Mouse (Mus musculus) hindbrain, postnatal 0 days (tissue): ENCODE results near the gene Sec13. TPM values are rescaled to one million over a fixed set of nuclear protein-coding genes. Genes with fewer than 3 reads are reported as not detected.

Source experiments
- ATAC-seq: fragments of 200-750 bp; cut with Nextera tagmentation; 2 replicates; pipeline ENCODE4 v1.8.0; 2017; ENCODE audit warnings: mild to moderate bottlenecking, moderate TSS enrichment, moderate library complexity
- DNase-seq: peaks from one replicate; pipeline ENCODE4 v3.0.0-alpha.2; 2015; ENCODE audit warnings: low spot score
- H3K27ac ChIP-seq: fragments of 300-500 bp; sonication (generic); 2 replicates; pipeline ENCODE4 v1.5.1; 2014; ENCODE audit warnings: mild to moderate bottlenecking
- H3K27me3 ChIP-seq: fragments of 300-500 bp; sonication (generic); 2 replicates; pipeline ENCODE4 v1.6.1; 2014; ENCODE audit warnings: low read length, mixed read lengths; ENCODE audit not compliant: insufficient read depth
- H3K36me3 ChIP-seq: fragments of 300-500 bp; sonication (generic); 2 replicates; pipeline ENCODE4 v1.6.1; 2014; ENCODE audit warnings: low read length, mixed read lengths; ENCODE audit not compliant: insufficient read depth
- H3K4me1 ChIP-seq: fragments of 300-500 bp; sonication (generic); 2 replicates; pipeline ENCODE4 v1.6.1; 2014; ENCODE audit warnings: antibody characterized with exemption, low read length, mixed read lengths; ENCODE audit not compliant: insufficient read depth
- H3K4me2 ChIP-seq: fragments of 300-500 bp; sonication (generic); 2 replicates; pipeline ENCODE4 v1.6.1; 2014; ENCODE audit warnings: low read depth, mild to moderate bottlenecking, low read length, moderate library complexity, mixed read lengths
- H3K4me3 ChIP-seq: fragments of 300-500 bp; sonication (generic); 2 replicates; pipeline ENCODE4 v1.5.1; 2014; ENCODE audit warnings: low read length
- H3K9ac ChIP-seq: fragments of 300-500 bp; sonication (generic); replicated peaks from 2 replicates; pipeline ENCODE4 v1.6.1; 2014; ENCODE audit warnings: mild to moderate bottlenecking, low read length, moderate library complexity, mixed read lengths
- H3K9me3 ChIP-seq: fragments of 300-500 bp; sonication (generic); 2 replicates; pipeline ENCODE4 v1.6.1; 2016; ENCODE audit warnings: low read length, mixed read lengths
- CTCF ChIP-seq: IDR thresholded peaks from 2 replicates; pipeline ENCODE4 v1.5.1; 2016; ENCODE audit warnings: antibody characterized with exemption, control low read depth, low read depth
- WGBS: fragments of 180-500 bp; shearing (Covaris S2); extraction: QIAGEN DNeasy Blood & Tissue Kit; methylation state at CpG from one replicate; pipeline ENCODE4 v1.1.7; 2014; 5-methylcytosine and 5-hydroxymethylcytosine counted together
- polyA plus RNA-seq: library from polyadenylated mRNA; unstranded; fragments of >200 nt; fragmentation: Nextera tagmentation; extraction: Ambion mirVana; gene quantifications from 2 replicates; pipeline ENCODE4 v1.2.1, GENCODE M21; 2015
- total RNA-seq: library from RNA; depleted of rRNA; stranded (reverse); fragments of >200 nt; gene quantifications from 2 replicates; pipeline ENCODE4 v1.2.3, GENCODE M21; 2014; rRNA removed

The Sec13 gene
- total RNA-seq, result 129 and 141 TPM in 2 replicates
- 171 and 174 TPM in 2 replicates for polyA plus RNA-seq

- DNase-seq (peak; percentile 95), ATAC-seq (peak; percentile 91)
- H3K27ac ChIP-seq, result peak within 1 kb of the TSS; percentile 72
- 6% methylated on average over 41 of the region's 41 CpGs for WGBS
- 0 out of 2 replicates have a peak, but pooled peaks have one; percentile 1 for TF ChIP-seq CTCF
- peak within 1 kb of the TSS; percentile 69 for H3K9ac ChIP-seq
- H3K27me3 ChIP-seq, result no peaks in the 10 kb centered on the region
- H3K4me2 ChIP-seq, result peak within 1 kb of the TSS; percentile 81
- peak within 1 kb of the TSS; percentile 77 for H3K4me3 ChIP-seq
- H3K36me3 ChIP-seq, result peaks cover 19% of the 10 kb centered on the region
- 0 out of 2 replicates have a peak, but pooled peaks cover 5% of the 10 kb centered on the region for H3K4me1 ChIP-seq
- no peaks in the 10 kb centered on the region for H3K9me3 ChIP-seq
Observed at GRCm38 (mm10) chr6:113740236-113741217, at the start of gene Sec13. Gene Sec13 (minus strand): TSS chr6:113740743.

GRCm38 (mm10) chr6:113787459-113787968 is 47.0 kb upstream of the Sec13 start:
- no peak overlapping the region for H3K27ac ChIP-seq
- no peak for TF ChIP-seq CTCF
- no peak overlapping the region for H3K4me2 ChIP-seq
- no peaks in the 10 kb centered on the region for H3K4me1 ChIP-seq
- ATAC-seq (0 out of 2 replicates have a peak, but pooled peaks have one; percentile 28), DNase-seq (no peak)
- H3K4me3 ChIP-seq, result no peak overlapping the region
- peaks cover 28% of the 10 kb centered on the region for H3K36me3 ChIP-seq
- H3K9me3 ChIP-seq, result no peaks in the 10 kb centered on the region
- H3K9ac ChIP-seq, result no peak overlapping the region
- 44% methylated on average over 6 of the region's 6 CpGs for WGBS
- H3K27me3 ChIP-seq, result no peaks in the 10 kb centered on the region

GRCm38 (mm10) chr6:113785658-113786057 is 45.1 kb upstream of the Sec13 start:
- DNase-seq (no peak), ATAC-seq (no peak)
- Histone ChIP-seq H3K4me2 (no peak overlapping the region), H3K4me3 (no peak overlapping the region), H3K4me1 (no peaks in the 10 kb centered on the region), H3K27ac (no peak overlapping the region), H3K36me3 (peaks cover 33% of the 10 kb centered on the region), H3K9me3 (no peaks in the 10 kb centered on the region), H3K27me3 (no peaks in the 10 kb centered on the region), H3K9ac (no peak overlapping the region)
- TF ChIP-seq CTCF, result no peak
- WGBS, result 83% methylated on average over 7 of the region's 7 CpGs

- ATAC-seq (no peak), DNase-seq (no peak)
- H3K9ac ChIP-seq, result no peak overlapping the region
- no peaks in the 10 kb centered on the region for H3K9me3 ChIP-seq
- WGBS, result 67% methylated on average over 7 of the region's 7 CpGs
- no peaks in the 10 kb centered on the region for H3K4me1 ChIP-seq
- H3K27ac ChIP-seq, result no peak overlapping the region
- no peak overlapping the region for H3K4me3 ChIP-seq
- H3K27me3 ChIP-seq, result no peaks in the 10 kb centered on the region
- TF ChIP-seq CTCF, result no peak
- no peak overlapping the region for H3K4me2 ChIP-seq
- peaks cover 17% of the 10 kb centered on the region for H3K36me3 ChIP-seq
Observed at GRCm38 (mm10) chr6:113778229-113778753, 37.7 kb upstream of the Sec13 start.

- H3K36me3 ChIP-seq, result peaks cover 23% of the 10 kb centered on the region; the same call in 1 of the 2 replicates
- WGBS, result 61% methylated on average over 11 of the region's 11 CpGs
- no peak overlapping the region for H3K4me3 ChIP-seq
- DNase-seq, result peak; percentile 19
- H3K27me3 ChIP-seq, result no peaks in the 10 kb centered on the region
- no peaks in the 10 kb centered on the region for H3K9me3 ChIP-seq
- H3K27ac ChIP-seq, result no peak overlapping the region
- no peak overlapping the region for H3K4me2 ChIP-seq
- H3K4me1 ChIP-seq, result no peaks in the 10 kb centered on the region
- no peak overlapping the region for H3K9ac ChIP-seq
- TF ChIP-seq CTCF, result no peak
- no peak for ATAC-seq
Observed at GRCm38 (mm10) chr6:113768804-113769203, 28.3 kb upstream of the Sec13 start.

- peak; percentile 66 for ATAC-seq
- H3K9ac ChIP-seq, result no peak overlapping the region
- H3K36me3 ChIP-seq, result peaks cover 33% of the 10 kb centered on the region
Observed at GRCm38 (mm10) chr6:113761644-113762043, 21.1 kb upstream of the Sec13 start.

More at GRCm38 (mm10) chr6:113761644-113762043, 21.1 kb upstream of the Sec13 start:
- Histone ChIP-seq H3K27me3 (no peaks in the 10 kb centered on the region), H3K4me1 (no peaks in the 10 kb centered on the region), H3K9me3 (no peaks in the 10 kb centered on the region), H3K27ac (no peak overlapping the region), H3K4me3 (no peak overlapping the region), H3K4me2 (no peak overlapping the region)
- TF ChIP-seq CTCF, result peak; percentile 95
- peak; percentile 87 for DNase-seq
- 27% methylated on average over 7 of the region's 7 CpGs for WGBS
